Mouse (Mus musculus): ENCODE data around the gene Ttc7.

Ttc7 gene

DNA sequence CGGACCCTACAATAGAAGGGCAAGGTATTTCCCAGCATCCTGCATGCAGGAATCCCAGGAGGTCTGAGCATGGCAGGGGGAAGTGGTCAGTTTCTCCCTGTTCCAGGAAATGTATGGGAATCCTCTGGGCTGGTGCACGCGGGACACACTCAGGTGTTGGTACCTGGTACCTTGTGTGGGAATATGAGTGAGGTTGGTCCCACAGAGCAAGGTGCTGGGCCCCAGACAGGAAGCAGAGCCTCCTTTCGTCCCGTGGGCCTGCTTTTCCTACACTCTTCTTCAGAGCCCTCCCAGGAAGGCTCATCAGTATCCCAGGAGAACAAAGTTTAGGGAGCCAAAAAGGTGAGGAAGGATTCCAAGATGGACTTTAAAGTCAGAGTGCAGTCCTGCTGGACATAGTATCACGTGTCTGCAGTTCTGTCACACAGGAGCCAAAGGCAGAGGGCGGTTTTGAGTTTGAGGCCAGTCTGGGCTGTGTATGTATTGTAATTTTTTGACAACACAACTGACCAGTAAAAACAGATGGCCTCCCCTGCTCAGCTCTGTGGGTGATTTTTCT, 1.9 kb downstream of the Ttc7 start:
- in situ Hi-C loops (cut with MboI; ENCODE audit: unreplicated experiment in 2 of 2), result loop anchor here in 1 of 2 experiments (25.0 kb wide), 1 partner anchor 703 kb away; the partner anchor contains the start of gene Msh6

- in situ Hi-C loops (cut with MboI; ENCODE audit: unreplicated experiment in 2 of 2), result loop anchor here in 1 of 2 experiments (25.0 kb wide), 1 partner anchor 701 kb away; the partner anchor contains the start of gene Msh6
Observed at GRCm38 (mm10) chr17:87285731-87286465, 3.2 kb downstream of the Ttc7 start.

GRCm38 (mm10) chr17:87286481-87287143, 3.9 kb downstream of the Ttc7 start:
- in situ Hi-C loops (cut with MboI; ENCODE audit: unreplicated experiment in 2 of 2), result loop anchor here in 1 of 2 experiments (25.0 kb wide), 1 partner anchor 701 kb away; the partner anchor contains the start of gene Msh6

- in situ Hi-C loops (cut with MboI; ENCODE audit: unreplicated experiment in 2 of 2), result loop anchor here in 1 of 2 experiments (25.0 kb wide), 1 partner anchor 700 kb away; the partner anchor contains the start of gene Msh6
Observed at GRCm38 (mm10) chr17:87287197-87287777, 4.6 kb downstream of the Ttc7 start.

GRCm38 (mm10) chr17:87288131-87288530, 5.4 kb downstream of the Ttc7 start:
- in situ Hi-C loops (cut with MboI; ENCODE audit: unreplicated experiment in 2 of 2), result loop anchor here in 1 of 2 experiments (25.0 kb wide), 1 partner anchor 699 kb away; the partner anchor contains the start of gene Msh6

DNA sequence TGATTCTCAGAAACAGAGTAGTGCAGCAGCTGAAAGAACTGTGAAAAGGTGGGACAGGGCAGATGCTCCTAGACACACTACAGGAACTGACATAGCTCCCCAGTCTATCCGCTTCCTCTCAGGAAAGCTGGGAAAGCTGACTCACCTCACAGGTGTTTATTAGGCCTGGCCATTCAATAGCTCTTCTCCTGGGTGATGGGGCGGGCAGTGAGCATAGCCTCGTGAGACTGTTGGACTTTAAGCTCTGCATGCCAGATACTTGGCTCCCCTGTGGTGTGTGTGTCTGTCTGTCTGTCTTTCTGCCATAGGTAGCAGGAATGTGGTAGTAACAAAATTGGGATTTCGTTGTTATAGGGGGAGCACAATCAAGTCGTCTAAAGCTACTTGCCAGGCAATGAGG, 6.7 kb downstream of the Ttc7 start:
- in situ Hi-C loops (cut with MboI; ENCODE audit: unreplicated experiment in 2 of 2), result loop anchor here in 1 of 2 experiments (25.0 kb wide), 1 partner anchor 698 kb away; the partner anchor contains the start of gene Msh6

DNA sequence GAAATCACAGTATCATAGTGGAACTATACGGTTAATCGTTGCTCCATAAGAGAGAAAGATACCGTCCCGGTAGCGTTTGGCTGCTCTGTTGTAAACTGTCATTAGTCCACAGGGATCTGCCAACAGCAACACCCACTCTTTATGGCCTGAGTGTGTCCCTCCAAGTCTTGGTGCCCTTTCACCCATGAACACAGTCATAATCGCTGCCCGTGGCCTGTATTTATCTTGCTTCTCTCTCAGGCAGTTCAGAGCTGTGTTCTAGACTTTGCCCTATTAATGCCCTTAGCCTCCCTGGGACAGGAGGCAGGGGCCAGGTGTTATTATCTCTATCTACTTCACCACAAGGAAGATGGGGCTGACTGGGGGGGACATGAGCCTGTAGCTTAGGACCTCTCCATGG, 8.4 kb downstream of the Ttc7 start:
- in situ Hi-C loops (cut with MboI; ENCODE audit: unreplicated experiment in 2 of 2), result loop anchor here in 1 of 2 experiments (25.0 kb wide), 1 partner anchor 696 kb away; the partner anchor contains the start of gene Msh6

DNA sequence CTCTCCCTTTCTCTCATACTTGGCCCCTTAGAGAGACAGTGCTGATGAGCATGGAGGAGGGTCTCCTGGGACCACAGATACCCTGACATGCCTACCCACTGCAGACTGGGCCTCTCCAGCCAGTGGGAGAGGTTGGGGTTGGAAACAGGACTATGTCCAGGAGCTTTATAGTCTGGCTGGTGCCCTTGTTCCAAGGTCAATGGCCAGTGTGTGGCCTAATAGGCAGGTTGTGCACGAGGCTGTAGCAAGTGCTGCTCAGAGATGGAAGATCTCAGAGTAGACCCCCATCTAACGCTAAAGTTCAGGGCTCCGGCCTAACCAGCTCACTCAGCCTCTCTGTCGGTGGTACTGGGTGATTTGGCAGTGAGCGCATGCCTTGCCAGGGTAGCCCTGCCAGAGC, 9.1 kb downstream of the Ttc7 start:
- in situ Hi-C loops (cut with MboI; ENCODE audit: unreplicated experiment in 2 of 2), result loop anchor here in 1 of 2 experiments (25.0 kb wide), 1 partner anchor 696 kb away; the partner anchor contains the start of gene Msh6

- in situ Hi-C loops (cut with MboI; ENCODE audit: unreplicated experiment in 2 of 2), result loop anchor here in 1 of 2 experiments (25.0 kb wide), 1 partner anchor 694 kb away; the partner anchor contains the start of gene Msh6
Observed at GRCm38 (mm10) chr17:87293125-87293524, 10.4 kb downstream of the Ttc7 start.

DNA sequence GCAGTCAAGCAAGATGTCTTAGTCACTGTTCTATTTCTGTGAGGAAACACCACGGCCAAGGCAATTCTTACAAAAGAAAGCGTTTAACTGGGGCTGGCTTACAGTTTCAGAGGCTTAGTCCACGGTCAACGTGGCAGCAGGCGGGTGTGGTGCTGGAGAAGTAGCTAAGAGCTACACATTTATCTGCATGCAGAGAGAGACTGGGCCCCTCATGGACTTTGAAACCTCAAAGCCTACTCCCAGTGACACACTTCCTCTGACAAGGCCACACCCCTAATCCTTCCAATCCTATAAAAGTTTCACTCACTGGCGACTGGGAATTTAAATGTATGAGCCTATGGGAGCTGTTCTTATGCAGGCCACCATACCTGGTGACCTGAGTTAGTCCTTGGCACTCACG, 13.1 kb downstream of the Ttc7 start:
- in situ Hi-C loops (cut with MboI; ENCODE audit: unreplicated experiment in 2 of 2), result loop anchor here in 1 of 2 experiments (25.0 kb wide), 1 partner anchor 692 kb away; the partner anchor contains the start of gene Msh6

DNA sequence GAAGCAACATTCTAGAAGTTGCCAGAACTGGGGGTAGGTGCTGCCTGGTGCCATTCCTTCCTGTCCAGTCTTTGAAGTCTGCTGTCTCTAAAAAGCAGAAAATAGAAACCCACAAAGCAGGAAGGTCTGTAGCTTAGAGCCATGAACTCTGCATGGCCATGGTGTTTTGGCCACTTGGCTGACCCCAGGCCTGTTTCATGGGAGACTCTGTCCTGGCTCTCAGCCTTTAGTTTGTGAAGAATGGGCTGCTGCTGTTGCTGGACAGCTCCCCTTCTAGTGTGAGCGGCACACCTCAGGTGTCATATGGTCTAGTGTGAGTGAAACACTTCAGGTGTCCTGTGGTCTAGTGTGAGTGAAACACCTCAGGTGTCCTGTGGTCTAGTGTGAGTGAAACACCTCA, 14.0 kb downstream of the Ttc7 start:
- in situ Hi-C loops (cut with MboI; ENCODE audit: unreplicated experiment in 2 of 2), result loop anchor here in 1 of 2 experiments (25.0 kb wide), 1 partner anchor 691 kb away; the partner anchor contains the start of gene Msh6

DNA sequence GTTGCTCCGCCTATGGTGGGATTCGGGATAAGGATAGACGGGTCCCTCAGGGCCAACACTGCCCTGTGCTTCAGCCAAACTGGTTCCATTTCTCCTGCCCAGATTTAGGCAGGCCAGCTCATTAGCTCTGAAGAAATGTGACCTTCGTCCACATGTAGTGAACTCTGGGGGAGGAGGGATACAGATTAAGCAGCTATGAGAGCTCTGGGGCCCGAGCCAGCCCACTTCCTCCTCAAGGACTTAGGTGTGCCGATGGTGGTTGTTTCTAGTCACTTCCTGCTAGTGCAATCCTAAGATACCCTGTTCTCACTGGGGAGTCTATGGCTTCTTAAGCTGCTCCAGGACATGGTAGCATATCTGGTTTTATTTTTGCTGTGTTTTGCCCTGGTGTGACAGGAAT, 16.3 kb downstream of the Ttc7 start:
- in situ Hi-C loops (cut with MboI; ENCODE audit: unreplicated experiment in 2 of 2), result loop anchor here in 1 of 2 experiments (25.0 kb wide), 1 partner anchor 688 kb away; the partner anchor contains the start of gene Msh6

GRCm38 (mm10) chr17:87300340-87300739, 17.7 kb downstream of the Ttc7 start:
- in situ Hi-C loops (cut with MboI; ENCODE audit: unreplicated experiment in 2 of 2), result loop anchor here in 1 of 2 experiments (25.0 kb wide), 1 partner anchor 637 kb away; no protein-coding TSS in a partner anchor

DNA sequence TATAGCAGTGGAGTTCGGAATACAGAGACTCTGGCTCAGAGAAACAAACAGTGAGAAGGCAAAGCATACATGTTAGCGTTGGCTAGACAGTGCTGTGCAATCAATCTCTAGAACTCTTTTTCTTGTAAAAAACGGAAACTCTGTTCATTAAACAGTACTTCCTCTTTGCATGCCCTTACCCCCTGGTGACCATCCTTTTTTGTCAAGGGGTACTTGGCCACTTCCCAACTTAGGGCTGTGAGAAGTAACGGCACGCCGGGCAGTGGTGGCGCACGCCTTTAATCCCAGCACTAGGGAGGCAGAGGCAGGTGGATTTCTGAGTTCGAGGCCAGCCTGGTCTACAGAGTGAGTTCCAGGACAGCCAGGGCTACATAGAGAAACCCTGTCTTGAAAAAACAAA, 18.9 kb downstream of the Ttc7 start:
- in situ Hi-C loops (cut with MboI; ENCODE audit: unreplicated experiment in 2 of 2), result loop anchor here in 1 of 2 experiments (25.0 kb wide), 1 partner anchor 636 kb away; no protein-coding TSS in a partner anchor

DNA sequence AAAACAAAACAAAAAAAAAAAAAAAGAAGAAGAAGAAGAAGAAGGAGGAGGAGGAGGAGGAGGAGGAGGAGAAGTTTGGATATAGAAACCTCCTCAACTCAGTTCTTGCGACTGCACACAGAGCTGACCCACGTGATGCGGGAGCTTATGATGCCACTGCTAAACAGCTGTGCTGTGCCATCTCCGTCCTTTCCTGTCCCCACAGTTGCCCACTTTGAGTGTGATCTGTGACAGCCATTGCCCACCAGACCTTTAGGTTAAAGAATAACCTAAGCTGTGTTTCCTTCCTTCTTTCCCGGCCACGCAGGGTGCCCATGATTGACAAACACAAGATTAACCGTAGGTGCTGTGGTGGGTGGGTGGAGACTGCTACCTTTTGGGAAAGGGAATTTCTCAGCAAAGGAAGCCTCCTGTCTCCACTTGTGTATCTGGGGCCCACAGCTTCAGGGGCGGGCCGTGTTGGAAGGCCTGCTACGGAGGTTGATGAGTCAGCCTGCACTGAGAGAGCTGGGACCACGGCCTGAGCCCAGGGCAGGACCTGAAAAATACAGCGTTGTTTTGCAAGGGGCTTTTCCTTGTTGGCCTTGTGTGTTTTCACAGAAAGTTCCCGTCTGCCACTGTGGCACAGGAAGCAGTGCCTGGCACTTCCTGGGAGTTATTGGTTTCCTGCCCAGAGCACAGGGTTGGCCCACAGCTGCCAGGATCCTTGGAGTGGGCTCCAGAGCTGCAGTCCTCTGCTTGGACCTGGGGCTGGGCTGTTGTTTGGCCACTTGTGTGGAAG, 19.5 kb downstream of the Ttc7 start:
- in situ Hi-C loops (cut with MboI; ENCODE audit: unreplicated experiment in 2 of 2), result loop anchor here in 1 of 2 experiments (25.0 kb wide), 1 partner anchor 635 kb away; no protein-coding TSS in a partner anchor

GRCm38 (mm10) chr17:87304151-87304894, 21.6 kb downstream of the Ttc7 start:
- in situ Hi-C loops (cut with MboI; ENCODE audit: unreplicated experiment in 2 of 2), result loop anchor here in 1 of 2 experiments (25.0 kb wide), 1 partner anchor 633 kb away; no protein-coding TSS in a partner anchor

DNA sequence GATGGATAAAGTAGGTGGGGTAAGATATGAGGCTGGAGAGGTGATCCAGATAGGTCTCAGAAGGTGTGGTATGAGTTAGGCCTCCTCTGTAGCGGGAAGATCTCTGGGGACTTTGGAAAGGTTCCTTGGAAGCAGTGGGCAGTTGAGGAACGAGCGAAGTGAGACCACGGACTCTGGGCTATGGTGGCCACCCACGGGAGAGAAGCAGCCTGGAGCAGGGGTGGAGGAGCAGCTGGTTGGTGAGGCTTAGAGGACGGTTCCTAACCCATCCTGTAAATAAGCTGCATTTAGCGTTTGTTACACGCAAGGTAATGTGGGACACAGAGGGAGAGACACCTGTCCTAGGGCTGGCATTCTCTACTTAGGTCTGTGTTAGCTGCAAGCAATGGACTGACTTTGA, 22.4 kb downstream of the Ttc7 start:
- in situ Hi-C loops (cut with MboI; ENCODE audit: unreplicated experiment in 2 of 2), result loop anchor here in 1 of 2 experiments (25.0 kb wide), 1 partner anchor 632 kb away; no protein-coding TSS in a partner anchor

GRCm38 (mm10) chr17:87306746-87307145, 24.1 kb downstream of the Ttc7 start:
- in situ Hi-C loops (cut with MboI; ENCODE audit: unreplicated experiment in 2 of 2), result loop anchor here in 1 of 2 experiments (25.0 kb wide), 1 partner anchor 631 kb away; no protein-coding TSS in a partner anchor
